Mouse (Mus musculus) brown adipose tissue, adult 24 weeks (tissue): Measurements from ENCODE around the gene Tff3. TPM values are rescaled to one million over a fixed set of nuclear protein-coding genes. Genes with fewer than 3 reads are reported as not detected.

ENCODE experiments used
- H3K27ac ChIP-seq: fragments of 200-500 bp; replicated peaks from 2 replicates; pipeline ENCODE4 v1.5.1; 2012; ENCODE audit warnings: low read depth, mild to moderate bottlenecking, low read length
- H3K4me1 ChIP-seq: fragments of 200-500 bp; 2 replicates; pipeline ENCODE4 v1.6.1; 2012; ENCODE audit warnings: low read length, mixed read lengths; ENCODE audit not compliant: control insufficient read depth, insufficient read depth, insufficient read length
- H3K4me3 ChIP-seq: fragments of 200-500 bp; 2 replicates; pipeline ENCODE4 v1.5.1; 2012; ENCODE audit warnings: low read depth, mild to moderate bottlenecking, low read length, moderate library complexity; ENCODE audit not compliant: insufficient read depth
- polyA plus RNA-seq: library from polyadenylated mRNA; stranded (reverse); fragments of >200 nt; gene quantifications from 2 replicates; pipeline ENCODE4 v1.2.4, GENCODE M21; 2012; ENCODE audit not compliant: missing spikeins, insufficient read depth, insufficient read length

Gene Tff3
- polyA plus RNA-seq, 1 experiment, result not detected

- Histone ChIP-seq H3K4me3 (no peak overlapping the region), H3K27ac (no peak overlapping the region), H3K4me1 (0 out of 2 replicates have a peak, but pooled peaks cover 2% of the 10 kb centered on the region)
Observed at GRCm38 (mm10) chr17:31096893-31097292, 32.6 kb downstream of the Tff3 start.

GRCm38 (mm10) chr17:31095570-31095969, 33.9 kb downstream of the Tff3 start:
- H3K4me3 ChIP-seq, result no peak overlapping the region
- H3K27ac ChIP-seq, result no peak overlapping the region
- H3K4me1 ChIP-seq, result 0 out of 2 replicates have a peak, but pooled peaks cover 2% of the 10 kb centered on the region

- Histone ChIP-seq H3K27ac (no peak overlapping the region), H3K4me3 (no peak overlapping the region), H3K4me1 (0 out of 2 replicates have a peak, but pooled peaks cover 2% of the 10 kb centered on the region)
Observed at GRCm38 (mm10) chr17:31094781-31095180, 34.7 kb downstream of the Tff3 start.

GRCm38 (mm10) chr17:31091023-31091735, 38.3 kb downstream of the Tff3 start:
- H3K4me1 ChIP-seq, result peaks cover 15% of the 10 kb centered on the region
- H3K4me3 ChIP-seq, result no peak overlapping the region
- no peak overlapping the region for H3K27ac ChIP-seq

GRCm38 (mm10) chr17:31089848-31090247, 39.6 kb downstream of the Tff3 start:
- 0 out of 2 replicates have a peak overlapping the region, but pooled peaks have one; percentile 2 for H3K27ac ChIP-seq
- no peak overlapping the region for H3K4me3 ChIP-seq
- H3K4me1 ChIP-seq, result peaks cover 15% of the 10 kb centered on the region

- H3K27ac ChIP-seq, result no peak overlapping the region
- no peak overlapping the region for H3K4me3 ChIP-seq
- peaks cover 15% of the 10 kb centered on the region for H3K4me1 ChIP-seq
Observed at GRCm38 (mm10) chr17:31088711-31089110, 40.7 kb downstream of the Tff3 start.

- Histone ChIP-seq H3K4me1 (peaks cover 15% of the 10 kb centered on the region), H3K4me3 (no peak overlapping the region), H3K27ac (no peak overlapping the region)
Observed at GRCm38 (mm10) chr17:31086196-31086595, 43.2 kb downstream of the Tff3 start.

- peaks cover 15% of the 10 kb centered on the region for H3K4me1 ChIP-seq
- no peak overlapping the region for H3K4me3 ChIP-seq
- no peak overlapping the region for H3K27ac ChIP-seq
Observed at GRCm38 (mm10) chr17:31085519-31085918, 43.9 kb downstream of the Tff3 start.

GRCm38 (mm10) chr17:31082296-31083078, 47.0 kb downstream of the Tff3 start:
- no peak overlapping the region for H3K4me3 ChIP-seq
- H3K27ac ChIP-seq, result no peak overlapping the region
- peaks cover 24% of the 10 kb centered on the region for H3K4me1 ChIP-seq

- H3K4me3 ChIP-seq, result no peak overlapping the region
- peak overlapping the region; percentile 89 for H3K27ac ChIP-seq
- peaks cover 43% of the 10 kb centered on the region for H3K4me1 ChIP-seq
Observed at GRCm38 (mm10) chr17:31079078-31079840, 50.2 kb downstream of the Tff3 start.

- Histone ChIP-seq H3K27ac (peak overlapping the region; percentile 89), H3K4me1 (peaks cover 47% of the 10 kb centered on the region), H3K4me3 (no peak overlapping the region)
Observed at GRCm38 (mm10) chr17:31078581-31078980, 50.9 kb downstream of the Tff3 start.

- H3K4me1 ChIP-seq, result peaks cover 55% of the 10 kb centered on the region
- peak overlapping the region; percentile 12; the same call in 1 of the 2 replicates for H3K27ac ChIP-seq
- no peak overlapping the region for H3K4me3 ChIP-seq
Observed at GRCm38 (mm10) chr17:31077561-31077960, 51.9 kb downstream of the Tff3 start.

GRCm38 (mm10) chr17:31075471-31075870, 54.0 kb downstream of the Tff3 start:
- peaks cover 73% of the 10 kb centered on the region for H3K4me1 ChIP-seq
- 0 out of 2 replicates have a peak overlapping the region, but pooled peaks have one; percentile 12 for H3K4me3 ChIP-seq
- H3K27ac ChIP-seq, result peak overlapping the region; percentile 86
